Mouse (Mus musculus) midbrain, embryonic 16.5 days (tissue): ENCODE measurements around the gene Vstm2a. TPM values are rescaled to one million over a fixed set of nuclear protein-coding genes. Genes with fewer than 3 reads are reported as not detected.
A peak's percentile ranks its signal among the peaks of the same experiment; 100 is the strongest.

Experiments used
- ATAC-seq: fragments of 200-750 bp; cut with Nextera tagmentation; 2 replicates; pipeline ENCODE4 v1.8.0; 2017; ENCODE audit warnings: moderate TSS enrichment
- H3K27ac ChIP-seq: fragments of 300-500 bp; sonication (generic); 2 replicates; pipeline ENCODE4 v1.5.1; 2014; ENCODE audit warnings: mild to moderate bottlenecking, low read length, mixed read lengths
- H3K27me3 ChIP-seq: fragments of 300-500 bp; sonication (generic); 2 replicates; pipeline ENCODE4 v1.6.1; 2014; ENCODE audit warnings: low read depth, low read length, mixed read lengths; ENCODE audit not compliant: control insufficient read depth, insufficient read depth
- H3K36me3 ChIP-seq: fragments of 300-500 bp; sonication (generic); 2 replicates; pipeline ENCODE4 v1.6.1; 2014; ENCODE audit warnings: mild to moderate bottlenecking, low read length, moderate library complexity, mixed read lengths; ENCODE audit not compliant: control insufficient read depth, insufficient read depth
- H3K4me1 ChIP-seq: fragments of 300-500 bp; sonication (generic); 2 replicates; pipeline ENCODE4 v1.6.1; 2014; ENCODE audit warnings: mild to moderate bottlenecking, low read length, mixed read lengths; ENCODE audit not compliant: control insufficient read depth, insufficient read depth
- H3K4me2 ChIP-seq: fragments of 300-500 bp; sonication (generic); 2 replicates; pipeline ENCODE4 v1.6.1; 2014; ENCODE audit warnings: mild to moderate bottlenecking, low read length, mixed read lengths
- H3K4me3 ChIP-seq: fragments of 300-500 bp; sonication (generic); 2 replicates; pipeline ENCODE4 v1.5.1; 2014; ENCODE audit warnings: low read depth, mild to moderate bottlenecking, low read length, moderate library complexity, mixed read lengths
- H3K9ac ChIP-seq: fragments of 300-500 bp; sonication (generic); 2 replicates; pipeline ENCODE4 v1.6.1; 2014; ENCODE audit warnings: low read depth, low read length, mixed read lengths
- H3K9me3 ChIP-seq: fragments of 300-500 bp; sonication (generic); replicated peaks from 2 replicates; pipeline ENCODE4 v1.6.1; 2014; ENCODE audit warnings: mild to moderate bottlenecking, low read length, mixed read lengths; ENCODE audit not compliant: control insufficient read depth, poor library complexity, severe bottlenecking
- WGBS: fragments of 180-500 bp; shearing (Covaris S2); extraction: QIAGEN DNeasy Blood & Tissue Kit; methylation state at CpG from one replicate; pipeline ENCODE4 v1.1.7; 2014; 5-methylcytosine and 5-hydroxymethylcytosine counted together
- polyA plus RNA-seq: library from polyadenylated mRNA; unstranded; fragments of >200 nt; fragmentation: Nextera tagmentation; extraction: Ambion mirVana; gene quantifications from 2 replicates; pipeline ENCODE4 v1.2.1, GENCODE M21; 2015

Vstm2a gene
- polyA plus RNA-seq = 79.8 and 95.0 TPM in 2 replicates

DNA sequence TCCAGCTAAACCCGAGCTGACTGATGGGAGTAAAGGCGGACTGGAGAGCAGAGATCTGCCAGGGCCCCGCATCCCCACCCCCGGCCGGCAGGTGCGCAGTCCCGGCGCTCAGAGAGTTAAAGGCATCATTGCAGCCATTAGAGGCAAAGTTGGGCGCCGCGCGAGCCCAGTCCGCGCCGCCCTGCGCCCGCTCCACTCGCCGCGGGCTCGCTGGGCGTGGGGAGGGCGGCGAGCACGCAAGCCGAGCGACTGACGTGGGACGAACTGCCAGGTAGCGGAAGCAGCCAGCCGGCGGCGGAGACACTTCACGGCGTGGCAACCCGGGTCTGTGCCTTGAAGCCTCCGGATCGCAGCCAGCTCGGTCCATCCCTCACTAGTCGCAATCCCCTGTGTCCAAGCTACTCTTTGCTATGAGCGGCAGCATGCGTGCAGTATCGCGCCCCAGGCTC lies at the start of gene Vstm2a:
TSS of gene Vstm2a (plus strand) at position 252 of the 449 bp plus-strand sequence.
- under 1% methylated on average over 44 of the region's 44 CpGs for WGBS
- peak within 1 kb of the TSS; percentile 88 for H3K27ac ChIP-seq

DNA sequence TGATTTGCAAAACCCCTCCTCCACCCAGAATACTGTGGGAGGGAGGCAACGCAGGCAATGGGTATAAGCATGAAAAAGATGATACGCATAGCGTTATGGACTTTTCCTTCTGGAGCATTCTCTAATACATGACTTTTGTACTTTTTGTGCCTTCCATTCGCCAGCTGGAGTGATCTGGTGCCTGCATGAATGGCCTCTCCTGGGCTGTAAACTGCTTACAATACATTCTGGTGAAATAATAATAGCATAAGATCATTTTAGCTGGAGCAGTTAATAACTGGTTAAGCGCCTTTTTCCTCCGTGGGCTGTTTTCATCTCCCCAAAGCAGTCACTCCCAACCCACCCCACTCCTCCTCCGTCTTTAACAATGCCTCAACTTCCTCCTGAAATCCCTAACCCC lies 513 bp upstream of the Vstm2a start:
- peak overlapping the region; percentile 90 for H3K4me2 ChIP-seq
- WGBS = 11% methylated on average over 7 of the region's 7 CpGs
- peaks cover 2% of the 10 kb centered on the region; the same call in 1 of the 2 replicates for H3K4me1 ChIP-seq
- H3K9me3 ChIP-seq = no peaks in the 10 kb centered on the region
- peak overlapping the region; percentile 82 for H3K9ac ChIP-seq
- peak overlapping the region; percentile 88 for H3K27ac ChIP-seq
- peak overlapping the region; percentile 72 for H3K4me3 ChIP-seq
- H3K27me3 ChIP-seq = no peaks in the 10 kb centered on the region
- no peaks in the 10 kb centered on the region for H3K36me3 ChIP-seq
- ATAC-seq = peak; percentile 21; the same call in 1 of the 2 replicates

More for the DNA sequence above, at the start of gene Vstm2a:
- no peaks in the 10 kb centered on the region for H3K9me3 ChIP-seq
- H3K4me2 ChIP-seq = peak within 1 kb of the TSS; percentile 90
- peaks cover 2% of the 10 kb centered on the region; the same call in 1 of the 2 replicates for H3K4me1 ChIP-seq
- ATAC-seq = peak; percentile 87
- no peaks in the 10 kb centered on the region for H3K36me3 ChIP-seq
- H3K4me3 ChIP-seq = peak within 1 kb of the TSS; percentile 72
- no peaks in the 10 kb centered on the region for H3K27me3 ChIP-seq
- H3K9ac ChIP-seq = peak within 1 kb of the TSS; percentile 82

- WGBS = 13% methylated on average over 1 of the region's 1 CpGs
- H3K4me1 ChIP-seq = peaks cover 2% of the 10 kb centered on the region; the same call in 1 of the 2 replicates
- peak overlapping the region; percentile 88 for H3K27ac ChIP-seq
- peak; percentile 14; the same call in 1 of the 2 replicates for ATAC-seq
- peak overlapping the region; percentile 82 for H3K9ac ChIP-seq
- H3K27me3 ChIP-seq = no peaks in the 10 kb centered on the region
- H3K4me2 ChIP-seq = peak overlapping the region; percentile 90
- H3K36me3 ChIP-seq = no peaks in the 10 kb centered on the region
- peak overlapping the region; percentile 72 for H3K4me3 ChIP-seq
- no peaks in the 10 kb centered on the region for H3K9me3 ChIP-seq
These were observed 776 bp downstream of the Vstm2a start for GRCm38 (mm10) chr11:16258300-16258699.

- no peak for ATAC-seq
- H3K27me3 ChIP-seq = no peaks in the 10 kb centered on the region
- peak overlapping the region; percentile 72 for H3K4me3 ChIP-seq
- H3K36me3 ChIP-seq = no peaks in the 10 kb centered on the region
- H3K9me3 ChIP-seq = no peaks in the 10 kb centered on the region
- H3K4me1 ChIP-seq = peaks cover 6% of the 10 kb centered on the region
- H3K9ac ChIP-seq = peak overlapping the region; percentile 82
- peak overlapping the region; percentile 19; the same call in 1 of the 2 replicates for H3K27ac ChIP-seq
- 24% methylated on average over 9 of the region's 9 CpGs for WGBS
- H3K4me2 ChIP-seq = peak overlapping the region; percentile 90
These were observed 2.4 kb downstream of the Vstm2a start for GRCm38 (mm10) chr11:16259876-16260275.

GRCm38 (mm10) chr11:16260764-16261578 lies 3.4 kb downstream of the Vstm2a start:
- peaks cover 9% of the 10 kb centered on the region for H3K4me1 ChIP-seq
- H3K9me3 ChIP-seq = no peaks in the 10 kb centered on the region
- WGBS = under 1% methylated on average over 40 of the region's 40 CpGs
- peak overlapping the region; percentile 90 for H3K4me2 ChIP-seq
- H3K36me3 ChIP-seq = no peaks in the 10 kb centered on the region
- peak overlapping the region; percentile 72 for H3K4me3 ChIP-seq
- no peaks in the 10 kb centered on the region for H3K27me3 ChIP-seq
- peak overlapping the region; percentile 80 for H3K9ac ChIP-seq
- ATAC-seq = peak; percentile 72
- peak overlapping the region; percentile 33 for H3K27ac ChIP-seq

DNA sequence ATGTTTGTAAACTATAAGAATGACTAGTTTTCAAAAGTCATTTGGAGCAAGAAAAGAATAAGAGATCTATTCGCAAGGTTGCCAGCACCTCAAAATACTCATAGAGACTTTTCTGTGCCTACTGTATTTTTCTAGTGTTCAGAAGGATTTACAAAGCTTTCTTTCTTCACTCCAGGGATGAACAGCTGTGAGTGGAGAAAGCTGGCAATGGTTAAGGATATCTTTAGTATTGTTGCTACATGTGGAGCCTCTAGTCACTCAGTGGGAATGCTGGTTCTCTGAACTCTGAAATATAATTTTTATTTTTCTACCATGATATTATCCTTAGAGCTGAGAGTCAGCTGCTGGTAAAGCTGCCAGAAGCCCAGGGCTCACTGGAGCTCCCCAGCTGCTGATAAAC lies 10.9 kb downstream of the Vstm2a start:
- peaks cover 12% of the 10 kb centered on the region for H3K36me3 ChIP-seq

GRCm38 (mm10) chr11:16290381-16290780 lies 32.9 kb downstream of the Vstm2a start:
- no peaks in the 10 kb centered on the region for H3K27me3 ChIP-seq
- WGBS = 86% methylated on average over 1 of the region's 1 CpGs
- H3K4me3 ChIP-seq = no peak overlapping the region
- no peaks in the 10 kb centered on the region for H3K9me3 ChIP-seq
- no peaks in the 10 kb centered on the region for H3K4me1 ChIP-seq
- H3K9ac ChIP-seq = no peak overlapping the region
- no peak overlapping the region for H3K4me2 ChIP-seq
- H3K36me3 ChIP-seq = no peaks in the 10 kb centered on the region
- H3K27ac ChIP-seq = no peak overlapping the region
- no peak for ATAC-seq

More for the DNA sequence above, 10.9 kb downstream of the Vstm2a start:
- Histone ChIP-seq H3K27me3 (no peaks in the 10 kb centered on the region), H3K4me1 (peaks cover 6% of the 10 kb centered on the region), H3K27ac (no peak overlapping the region), H3K9ac (no peak overlapping the region), H3K4me3 (no peak overlapping the region), H3K9me3 (no peaks in the 10 kb centered on the region), H3K4me2 (no peak overlapping the region)
- ATAC-seq = no peak
- 95% methylated on average over 1 of the region's 1 CpGs for WGBS

DNA sequence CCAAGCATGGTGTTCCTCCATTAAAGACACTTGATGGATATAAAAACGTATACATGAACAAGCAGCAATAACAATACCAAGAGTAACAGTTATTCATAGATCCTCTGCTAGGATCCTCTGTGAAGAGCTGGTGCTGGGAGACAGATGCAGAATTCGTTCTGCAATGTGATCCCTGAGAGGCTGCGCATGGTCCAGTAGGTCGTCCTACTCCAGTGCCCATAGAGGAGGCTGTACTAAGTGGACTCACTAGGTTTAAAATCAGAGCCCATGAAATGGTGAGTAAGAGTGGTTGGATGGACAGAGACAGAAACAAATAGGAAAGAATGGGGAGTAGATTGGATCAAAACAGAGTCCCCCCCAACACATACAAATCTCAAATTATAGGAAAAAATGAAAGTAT lies 35.4 kb downstream of the Vstm2a start:
- Histone ChIP-seq H3K27me3 (no peaks in the 10 kb centered on the region), H3K9me3 (no peaks in the 10 kb centered on the region), H3K4me3 (no peak overlapping the region), H3K36me3 (no peaks in the 10 kb centered on the region), H3K4me2 (no peak overlapping the region), H3K9ac (no peak overlapping the region), H3K27ac (no peak overlapping the region), H3K4me1 (no peaks in the 10 kb centered on the region)
- WGBS = 84% methylated on average over 4 of the region's 4 CpGs
- no peak for ATAC-seq

DNA sequence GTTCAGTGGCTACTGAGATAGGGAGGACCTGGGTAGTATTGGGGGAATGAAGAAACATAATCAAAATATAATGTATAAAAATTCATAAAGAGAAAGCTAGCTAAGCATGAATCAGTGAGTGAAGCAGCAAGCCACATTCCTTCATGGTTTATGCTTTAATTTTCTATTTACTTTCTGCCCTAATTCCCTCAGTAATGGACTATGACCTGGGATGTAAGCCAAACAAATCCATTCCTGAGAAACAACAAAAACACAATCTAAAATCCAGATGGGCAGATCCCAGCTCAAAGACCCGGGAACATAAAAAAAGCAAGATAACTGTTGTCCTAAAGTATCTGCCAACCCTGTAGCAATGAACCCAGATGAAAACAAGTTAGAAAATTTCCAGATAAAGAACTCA lies 39.0 kb downstream of the Vstm2a start:
- Histone ChIP-seq H3K36me3 (no peaks in the 10 kb centered on the region), H3K4me2 (no peak overlapping the region), H3K27ac (no peak overlapping the region), H3K9me3 (no peaks in the 10 kb centered on the region), H3K27me3 (no peaks in the 10 kb centered on the region), H3K9ac (no peak overlapping the region), H3K4me1 (peaks cover 7% of the 10 kb centered on the region), H3K4me3 (no peak overlapping the region)
- ATAC-seq = no peak
- WGBS = 64% methylated on average over 1 of the region's 1 CpGs
